Mouse (Mus musculus) forebrain, embryonic 11.5 days (tissue): ENCODE data around the gene Mrpl49. TPM values are rescaled to one million over a fixed set of nuclear protein-coding genes. Genes with fewer than 3 reads are reported as not detected.

Experiments used
- microRNA-seq: library from miRNA; unstranded; fragments of <30 nt; microRNA quantifications from one replicate; pipeline ENCODE4, GENCODE M21; 2016; ENCODE audit not compliant: insufficient number of aligned reads
- polyA plus RNA-seq: library from polyadenylated mRNA; unstranded; fragments of >200 nt; fragmentation: Nextera tagmentation; extraction: Ambion mirVana; gene quantifications from 2 replicates; pipeline ENCODE4 v1.2.1, GENCODE M21; 2014

Mrpl49 gene
- polyA plus RNA-seq, 1 experiment from 2014 or later, result 86.8 TPM

Small RNA genes lying within 50 kb of the gene (microRNA-seq; reads per million reads assigned to microRNA genes)
- not detected for gene Mir6988

Other genes starting within 250 kb of the Mrpl49 start
- gene Frmd8, start 182.5 kb downstream of the Mrpl49 start, polyA plus RNA-seq, result 20.4 and 24.5 TPM in 2 replicates
- gene Slc25a45, start 180.0 kb downstream of the Mrpl49 start, polyA plus RNA-seq, result 0.90 and 1.1 TPM in 2 replicates
- gene Tigd3, start 163.6 kb downstream of the Mrpl49 start, polyA plus RNA-seq, result 10.1 and 10.7 TPM in 2 replicates
- gene Dpf2, start 144.8 kb downstream of the Mrpl49 start, polyA plus RNA-seq, result 232 and 246 TPM in 2 replicates
- gene Cdc42ep2, start 133.0 kb downstream of the Mrpl49 start, polyA plus RNA-seq, result 1.8 and 2.5 TPM in 2 replicates
- 108 and 118 TPM in 2 replicates for gene Pola2, start 93.6 kb downstream of the Mrpl49 start, polyA plus RNA-seq
- not detected in 2 replicates for gene Slc22a20, start 71.6 kb downstream of the Mrpl49 start, polyA plus RNA-seq
- 3.9 and 5.3 TPM in 2 replicates for gene Capn1, start 41.9 kb downstream of the Mrpl49 start, polyA plus RNA-seq
- gene Syvn1, start 11.2 kb downstream of the Mrpl49 start, polyA plus RNA-seq, result 29.1 and 35.8 TPM in 2 replicates
- 729 and 755 TPM in 2 replicates for gene Fau, start 59 bp upstream of the Mrpl49 start, polyA plus RNA-seq
- gene Znhit2, start 3.4 kb upstream of the Mrpl49 start, polyA plus RNA-seq, result 39.6 and 42.5 TPM in 2 replicates
- gene Tm7sf2, start 10.6 kb upstream of the Mrpl49 start, polyA plus RNA-seq, result 31.7 and 33.3 TPM in 2 replicates
- gene Vps51, start 19.4 kb upstream of the Mrpl49 start, polyA plus RNA-seq, result 60.3 and 61.8 TPM in 2 replicates
- not detected in 2 replicates for gene Tmem262, start 22.2 kb upstream of the Mrpl49 start, polyA plus RNA-seq
- 1.2 and 1.5 TPM in 2 replicates for gene Gm28374, start 24.5 kb upstream of the Mrpl49 start, polyA plus RNA-seq
- 62.5 and 75.0 TPM in 2 replicates for gene Zfpl1, start 27.2 kb upstream of the Mrpl49 start, polyA plus RNA-seq
- gene Cdca5, start 27.2 kb upstream of the Mrpl49 start, polyA plus RNA-seq, result 75.5 and 76.7 TPM in 2 replicates
- gene AC131692.1, start 36.6 kb upstream of the Mrpl49 start, polyA plus RNA-seq, result 0.90 and 1.3 TPM in 2 replicates
- 0.93 and 1.0 TPM in 2 replicates for gene Naaladl1, start 48.0 kb upstream of the Mrpl49 start, polyA plus RNA-seq
- gene Sac3d1, start 60.9 kb upstream of the Mrpl49 start, polyA plus RNA-seq, result 64.5 and 73.7 TPM in 2 replicates
- 27.4 and 30.9 TPM in 2 replicates for gene Snx15, start 70.5 kb upstream of the Mrpl49 start, polyA plus RNA-seq
- gene Batf2, start 83.2 kb upstream of the Mrpl49 start, polyA plus RNA-seq, result not detected in 2 replicates
- 72.2 and 79.6 TPM in 2 replicates for gene Arl2, start 83.8 kb upstream of the Mrpl49 start, polyA plus RNA-seq
- gene Majin, start 126.6 kb upstream of the Mrpl49 start, polyA plus RNA-seq, result not detected in 2 replicates
- 0.65 TPM in 1 of 2 replicates, not detected in the other for gene Gpha2, start 168.6 kb upstream of the Mrpl49 start, polyA plus RNA-seq
- 41.4 and 45.6 TPM in 2 replicates for gene Ppp2r5b, start 178.1 kb upstream of the Mrpl49 start, polyA plus RNA-seq
- 12.3 and 14.6 TPM in 2 replicates for gene Atg2a, start 183.9 kb upstream of the Mrpl49 start, polyA plus RNA-seq
- gene Ehd1, start 218.9 kb upstream of the Mrpl49 start, polyA plus RNA-seq, result 72.6 and 74.2 TPM in 2 replicates
- gene Cdc42bpg, start 248.7 kb upstream of the Mrpl49 start, polyA plus RNA-seq, result 0.55 TPM in 2 replicates